32 mouse cellular contexts compared by ENCODE assay signal in the genomic region with DNA sequence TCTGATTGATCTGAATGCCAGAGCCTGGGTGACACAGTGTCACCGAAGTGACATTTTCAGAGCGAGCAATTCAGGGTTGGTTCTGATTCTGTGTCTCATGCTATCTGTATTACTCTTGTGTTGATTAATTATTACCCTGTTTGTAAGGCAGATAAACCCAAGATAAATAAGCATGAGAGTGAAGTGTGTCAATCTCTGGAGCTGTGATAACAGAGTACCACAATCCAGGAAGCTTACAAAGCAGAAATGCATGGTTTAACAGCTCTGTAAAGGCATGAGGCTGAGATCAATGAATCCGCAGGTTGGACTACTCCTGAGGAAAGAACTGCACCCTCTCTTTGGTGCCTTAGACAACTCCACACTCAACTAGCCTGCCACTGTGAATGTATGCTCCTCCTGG.
"Had no signal": no experiment of that assay in that cellular context is flagged by ENCODE, and none has a peak within 500 bp of the region (broad histone marks: within the 10 kb centered on the region; RNA-seq: fewer than 3 reads in every experiment).

No protein-coding gene starts in this region.

- ATAC-seq: liver, embryonic 12.5 days; liver, postnatal 0 days; lung, postnatal 0 days; midbrain, embryonic 13.5 days; midbrain, embryonic 15.5 days; midbrain, embryonic 16.5 days had no signal

- H3K4me2 ChIP-seq: limb, embryonic 12.5 days; limb, embryonic 13.5 days; limb, embryonic 15.5 days; liver, embryonic 11.5 days; liver, embryonic 12.5 days; liver, embryonic 13.5 days; liver, embryonic 15.5 days; lung, embryonic 14.5 days; lung, embryonic 15.5 days; midbrain, embryonic 11.5 days; midbrain, embryonic 12.5 days; midbrain, embryonic 13.5 days; midbrain, embryonic 15.5 days; neural tube, embryonic 12.5 days; neural tube, embryonic 13.5 days had no signal

- H3K9me3 ChIP-seq: limb, embryonic 10.5 days; limb, embryonic 13.5 days; limb, embryonic 15.5 days; liver, embryonic 13.5 days; liver, embryonic 15.5 days; lung, embryonic 15.5 days; midbrain, embryonic 10.5 days; midbrain, embryonic 12.5 days; midbrain, embryonic 15.5 days; neural tube, embryonic 12.5 days; neural tube, embryonic 13.5 days had no signal

- H3K27me3 ChIP-seq: limb, embryonic 12.5 days; limb, embryonic 13.5 days; limb, embryonic 15.5 days; liver, embryonic 12.5 days; liver, embryonic 13.5 days; liver, embryonic 15.5 days; megakaryocyte, embryonic 14.5 days; midbrain, embryonic 13.5 days; neural tube, embryonic 12.5 days; neural tube, embryonic 13.5 days had no signal

- H3K27ac ChIP-seq: limb, embryonic 10.5 days; limb, embryonic 12.5 days; limb, embryonic 13.5 days; limb, embryonic 15.5 days; liver, embryonic 12.5 days; liver, embryonic 13.5 days; liver, embryonic 14.5 days; liver, embryonic 15.5 days; lung, embryonic 15.5 days; macrophage; midbrain, embryonic 10.5 days; midbrain, embryonic 12.5 days; midbrain, embryonic 13.5 days; midbrain, embryonic 15.5 days; neural tube, embryonic 12.5 days; neural tube, embryonic 13.5 days had no signal

- H3K9ac ChIP-seq: limb, embryonic 12.5 days; limb, embryonic 13.5 days; limb, embryonic 15.5 days; liver, embryonic 12.5 days; liver, embryonic 13.5 days; liver, embryonic 14.5 days; liver, embryonic 15.5 days; liver, postnatal 0 days; lung, embryonic 14.5 days; lung, embryonic 15.5 days; midbrain, embryonic 12.5 days; midbrain, embryonic 13.5 days; midbrain, embryonic 15.5 days; neural tube, embryonic 12.5 days; neural tube, embryonic 13.5 days had no signal

- H3K4me1 ChIP-seq: limb, embryonic 10.5 days; limb, embryonic 12.5 days; limb, embryonic 13.5 days; limb, embryonic 15.5 days; liver, embryonic 12.5 days; liver, embryonic 13.5 days; liver, embryonic 15.5 days; lung, embryonic 15.5 days; megakaryocyte, embryonic 14.5 days; midbrain, embryonic 10.5 days; midbrain, embryonic 12.5 days; midbrain, embryonic 13.5 days; midbrain, embryonic 15.5 days; neural tube, embryonic 12.5 days; neural tube, embryonic 13.5 days had no signal

- H3K4me3 ChIP-seq: limb, embryonic 10.5 days; limb, embryonic 12.5 days; limb, embryonic 13.5 days; limb, embryonic 15.5 days; liver, embryonic 12.5 days; liver, embryonic 13.5 days; liver, embryonic 15.5 days; lung, embryonic 15.5 days; megakaryocyte, embryonic 14.5 days; midbrain, embryonic 10.5 days; midbrain, embryonic 12.5 days; midbrain, embryonic 13.5 days; midbrain, embryonic 15.5 days; myocyte; neural tube, embryonic 12.5 days; neural tube, embryonic 13.5 days had no signal

- DNase-seq: left cerebral cortex, postnatal 4 days; liver, embryonic 13.5 days; liver, postnatal 0 days; lung, adult 18-20 months; lung, adult 2 months; lung, embryonic 14.5 days; lung, postnatal 10 days; lung, postnatal 14 days; lung, postnatal 36 days; lung, postnatal 4 days; midbrain, embryonic 14.5 days had no signal

- H3K36me3 ChIP-seq: limb, embryonic 10.5 days; limb, embryonic 12.5 days; limb, embryonic 13.5 days; limb, embryonic 15.5 days; liver, embryonic 12.5 days; liver, embryonic 13.5 days; liver, embryonic 15.5 days; lung, embryonic 15.5 days; midbrain, embryonic 10.5 days; midbrain, embryonic 12.5 days; midbrain, embryonic 13.5 days; midbrain, embryonic 15.5 days; neural tube, embryonic 12.5 days; neural tube, embryonic 13.5 days had no signal
